Mouse (Mus musculus) cerebellum, adult 2 months (tissue): ENCODE data around the gene Krt12.

Source experiments
- CTCF ChIP-seq: fragments of 200-500 bp; IDR thresholded peaks from 2 replicates; pipeline ENCODE4 v1.5.1; 2011; ENCODE audit warnings: low read depth, mild to moderate bottlenecking, control low read depth, low read length, moderate library complexity, borderline replicate concordance; ENCODE audit not compliant: insufficient read depth
- POLR2A ChIP-seq: fragments of 200-500 bp; IDR thresholded peaks from 2 replicates; pipeline ENCODE4 v1.6.1; 2011; ENCODE audit warnings: low read length, control low read depth, borderline replicate concordance; ENCODE audit not compliant: insufficient read depth

GRCm38 (mm10) chr11:99390866-99391265, 31.2 kb downstream of the Krt12 start:
- TF ChIP-seq CTCF (no peak), POLR2A (no peak)
